Mouse (Mus musculus) heart, adult 2 months (tissue): ENCODE measurements at regions not wholly inside any gene's neighbourhood (a gene's known extent, or its start where the extent isn't known, plus 50 kb on each side); places are given as distances from the start of the nearest gene placed in this dataset.

Experiments used
- DNase-seq, 2 experiments: peaks; one replicate each; pipeline ENCODE4 v3.0.0; 2021
- H3K27ac ChIP-seq: fragments of 200-600 bp; 2 replicates; pipeline ENCODE4 v1.8.1; 2022
- H3K27me3 ChIP-seq: fragments of 200-500 bp; 2 replicates; pipeline ENCODE4 v1.6.1; 2012; ENCODE audit warnings: mild to moderate bottlenecking, low read length, inconsistent platforms, mixed read lengths; ENCODE audit not compliant: control insufficient read depth, insufficient read depth
- H3K36me3 ChIP-seq: fragments of 200-500 bp; 2 replicates; pipeline ENCODE4 v1.6.1; 2012; ENCODE audit warnings: low read length, inconsistent platforms; ENCODE audit not compliant: control insufficient read depth, insufficient read depth
- H3K4me1 ChIP-seq: fragments of 200-500 bp; 2 replicates; pipeline ENCODE4 v1.6.1; 2011; ENCODE audit warnings: low read length; ENCODE audit not compliant: control insufficient read depth, insufficient read depth
- H3K4me3 ChIP-seq: fragments of 200-600 bp; 2 replicates; pipeline ENCODE4 v1.8.1; 2022
- H3K79me2 ChIP-seq: fragments of 200-500 bp; replicated peaks from 2 replicates; pipeline ENCODE4 v1.6.1; 2012; ENCODE audit warnings: mild to moderate bottlenecking, inconsistent platforms, low read length, moderate library complexity, mixed read lengths; ENCODE audit not compliant: control insufficient read depth, insufficient read depth
- H3K9ac ChIP-seq: fragments of 200-500 bp; 2 replicates; pipeline ENCODE4 v1.6.1; 2012; ENCODE audit warnings: low read depth, mild to moderate bottlenecking, control low read depth, inconsistent platforms, low read length, mixed read lengths
- CTCF ChIP-seq: fragments of 200-600 bp; IDR thresholded peaks from 2 replicates; pipeline ENCODE4 v1.8.1; 2022; ENCODE audit warnings: antibody characterized with exemption, mild to moderate bottlenecking, moderate library complexity
- EP300 ChIP-seq: fragments of 200-500 bp; IDR thresholded peaks from 2 replicates; pipeline ENCODE4 v1.6.1; 2011; ENCODE audit warnings: low read depth, low read length, control low read depth; ENCODE audit not compliant: insufficient read depth
- POLR2A ChIP-seq: fragments of 200-500 bp; IDR thresholded peaks from 2 replicates; pipeline ENCODE4 v1.6.1; 2011; ENCODE audit warnings: mild to moderate bottlenecking, low read depth, low read length, control low read depth; ENCODE audit not compliant: insufficient read depth
- WGBS: fragments of 180-500 bp; shearing (Covaris S2); methylation state at CpG from one replicate; pipeline ENCODE4 v1.1.7; 2018; 5-methylcytosine and 5-hydroxymethylcytosine counted together
- intact Hi-C: fragments of 180-260 bp; cut with DNase I; formaldehyde crosslinking; loops from one replicate; pipeline ENCODE4 v1.15.1; 2025

DNA sequence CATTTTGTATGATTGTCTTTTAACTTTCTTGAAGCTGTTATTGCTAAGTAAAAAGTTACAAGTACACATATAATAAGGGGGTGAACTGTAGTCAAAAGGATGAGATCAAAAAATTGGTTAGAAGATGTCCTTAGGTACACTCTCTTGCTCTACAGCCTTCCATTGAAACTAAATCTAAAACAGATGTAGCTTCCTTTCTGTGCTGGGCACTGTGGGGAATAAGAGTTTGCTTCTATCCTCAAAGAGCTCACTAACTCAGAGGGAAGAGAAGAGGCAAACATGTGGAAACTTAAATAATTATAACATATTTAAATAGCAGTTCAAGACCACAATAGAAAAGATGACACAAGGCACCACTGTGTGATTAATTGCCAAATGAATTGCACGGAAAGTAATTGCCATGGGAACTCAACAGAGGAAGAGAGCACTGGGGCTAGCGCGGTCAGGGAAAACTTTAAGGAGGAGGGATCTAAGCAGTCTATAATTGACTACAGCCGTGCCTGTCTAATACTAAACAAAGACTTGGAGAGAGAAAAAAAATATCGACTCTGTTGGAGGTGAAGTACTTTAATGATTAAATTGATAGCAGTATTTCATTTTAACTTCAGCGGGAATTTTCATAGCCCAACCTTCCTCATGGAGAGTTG is 57.9 kb upstream of the Ammecr1 start:
- intact Hi-C loops, result no loop called here

DNA sequence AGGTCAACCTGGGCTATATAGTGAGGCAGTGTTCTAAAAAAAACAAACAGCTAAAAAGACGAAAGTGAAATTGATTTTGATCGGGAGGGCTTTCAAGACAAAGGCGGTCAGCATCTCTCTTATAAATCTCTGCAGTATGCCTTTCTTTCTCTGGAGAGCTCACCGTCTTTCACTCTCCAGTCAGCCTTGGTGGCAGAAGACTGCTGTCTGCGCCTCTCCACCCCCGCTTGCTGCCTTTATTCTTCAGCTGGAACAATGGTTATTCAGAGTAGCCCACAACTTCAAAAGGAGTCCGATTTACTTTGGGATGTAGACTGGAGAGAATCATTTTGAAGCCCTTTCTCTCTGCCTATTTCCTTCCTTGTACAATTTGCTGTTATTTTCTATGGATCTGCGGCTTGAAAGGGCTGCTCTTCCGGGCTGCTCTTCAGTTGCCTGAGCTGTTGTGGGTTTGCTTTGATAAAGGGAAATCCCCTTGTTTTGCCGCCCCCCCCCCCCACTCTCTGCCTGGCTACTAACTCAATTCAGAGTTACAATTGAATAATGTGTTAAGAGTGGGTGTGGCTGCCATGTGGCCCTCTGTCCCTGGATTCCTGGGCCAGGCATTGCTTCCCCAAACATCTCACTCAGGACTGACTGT is 64.0 kb upstream of the Ammecr1 start:
- 36% methylated on average over 10 of the region's 10 CpGs for WGBS
- TF ChIP-seq EP300 (no peak), CTCF (no peak), POLR2A (no peak)
- Histone ChIP-seq H3K36me3 (no peaks in the 10 kb centered on the region), H3K79me2 (no peaks in the 10 kb centered on the region), H3K27me3 (no peaks in the 10 kb centered on the region), H3K4me1 (no peaks in the 10 kb centered on the region), H3K4me3 (no peak overlapping the region), H3K27ac (no peak overlapping the region), H3K9ac (no peak overlapping the region)
- intact Hi-C loops, result no loop called here
- DNase-seq, result no peak

More for the DNA sequence above, 57.9 kb upstream of the Ammecr1 start:
- no peaks in the 10 kb centered on the region for H3K27me3 ChIP-seq
- no peaks in the 10 kb centered on the region for H3K36me3 ChIP-seq
- no peaks in the 10 kb centered on the region for H3K4me1 ChIP-seq
- DNase-seq, result no peak
- 74% methylated on average over 6 of the region's 6 CpGs for WGBS
- TF ChIP-seq CTCF, result no peak
- no peak for TF ChIP-seq EP300
- no peak for TF ChIP-seq POLR2A
- no peak overlapping the region for H3K27ac ChIP-seq
- H3K9ac ChIP-seq, result no peak overlapping the region
- no peaks in the 10 kb centered on the region for H3K79me2 ChIP-seq
- H3K4me3 ChIP-seq, result no peak overlapping the region

DNA sequence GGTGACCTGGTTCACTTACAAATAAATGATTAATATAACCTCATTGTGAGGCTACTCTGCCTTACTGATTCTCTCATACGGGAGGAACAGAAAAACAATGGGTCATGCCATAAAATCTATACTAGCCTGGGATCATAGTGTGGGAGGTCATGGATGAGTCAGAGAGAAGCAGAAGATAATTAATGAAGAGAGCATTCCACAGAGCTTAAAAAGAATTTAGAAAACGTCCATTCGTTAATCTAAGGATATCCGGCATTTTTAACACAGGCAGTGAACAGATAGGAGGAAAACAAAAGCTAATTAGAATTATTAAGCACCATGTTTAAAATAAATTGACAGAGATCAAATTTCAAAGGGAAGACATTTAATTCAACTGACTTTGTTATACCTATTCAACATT is 59.5 kb upstream of the Rtl9 start:
- TF ChIP-seq CTCF, result no peak
- no peak overlapping the region for H3K9ac ChIP-seq
- no peaks in the 10 kb centered on the region for H3K4me1 ChIP-seq
- no peak for DNase-seq
- H3K4me3 ChIP-seq, result no peak overlapping the region
- H3K27ac ChIP-seq, result no peak overlapping the region
- 71% methylated on average over 4 of the region's 4 CpGs for WGBS
- no peaks in the 10 kb centered on the region for H3K27me3 ChIP-seq
- no peaks in the 10 kb centered on the region for H3K36me3 ChIP-seq
- intact Hi-C loops, result no loop called here
- H3K79me2 ChIP-seq, result no peaks in the 10 kb centered on the region

DNA sequence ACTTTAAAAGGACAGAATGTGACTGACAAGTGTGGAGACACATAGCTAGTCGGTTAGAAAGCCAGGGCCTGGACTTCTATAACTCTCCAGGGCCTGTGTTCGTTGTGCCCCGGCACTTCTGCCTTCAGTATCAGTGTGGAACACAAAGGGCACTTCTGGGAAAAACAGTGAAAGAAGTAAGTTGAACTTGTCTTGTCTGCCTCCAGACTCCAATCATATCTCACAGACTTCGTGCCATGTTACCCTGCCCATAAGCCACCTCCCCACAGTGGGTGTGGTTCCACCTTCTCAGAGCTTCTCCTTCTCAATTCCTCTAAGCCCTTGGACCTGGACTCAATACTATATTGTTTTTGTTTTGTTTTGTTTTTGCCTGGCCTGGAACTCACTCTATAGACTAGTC is 55.1 kb upstream of the Rtl9 start:
- Histone ChIP-seq H3K27ac (no peak overlapping the region), H3K4me1 (no peaks in the 10 kb centered on the region), H3K4me3 (no peak overlapping the region), H3K36me3 (no peaks in the 10 kb centered on the region), H3K79me2 (no peaks in the 10 kb centered on the region), H3K9ac (no peak overlapping the region), H3K27me3 (no peaks in the 10 kb centered on the region)
- intact Hi-C loops, result no loop called here
- 88% methylated on average over 4 of the region's 4 CpGs for WGBS
- no peak for TF ChIP-seq EP300
- TF ChIP-seq POLR2A, result no peak
- TF ChIP-seq CTCF, result no peak
- DNase-seq, result no peak

DNA sequence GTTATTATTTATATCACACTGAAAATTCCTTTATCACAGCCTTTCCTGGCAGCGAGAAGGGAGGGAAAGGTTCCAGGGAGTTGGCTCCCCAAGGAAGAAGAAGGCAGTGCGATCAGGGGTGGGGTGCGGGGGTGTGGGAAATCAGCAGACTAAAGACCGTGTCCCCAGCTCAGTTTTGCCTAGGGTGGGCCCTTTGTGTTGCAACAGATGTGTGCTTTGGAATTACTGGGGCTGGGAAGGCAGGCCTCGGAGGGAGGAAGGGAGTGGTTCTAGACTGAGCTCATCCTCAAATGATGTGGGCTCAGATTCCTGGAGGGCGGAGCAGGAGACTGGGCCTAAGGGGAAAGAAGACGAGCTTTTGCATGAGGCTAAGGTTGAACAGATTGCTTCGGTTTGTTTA is 53.1 kb upstream of the Rtl9 start:
- Histone ChIP-seq H3K79me2 (no peaks in the 10 kb centered on the region), H3K27ac (no peak overlapping the region), H3K9ac (no peak overlapping the region), H3K4me3 (no peak overlapping the region), H3K4me1 (no peaks in the 10 kb centered on the region), H3K27me3 (no peaks in the 10 kb centered on the region), H3K36me3 (no peaks in the 10 kb centered on the region)
- 55% methylated on average over 8 of the region's 8 CpGs for WGBS
- TF ChIP-seq POLR2A (no peak), CTCF (no peak), EP300 (no peak)
- peak; percentile 53 to 60 for DNase-seq
- intact Hi-C loops, result no loop called here
